Mouse (Mus musculus) heart, adult 2 months (tissue): ENCODE measurements at regions not wholly inside any gene's neighbourhood (a gene's known extent, or its start where the extent isn't known, plus 50 kb on each side); places are given as distances from the start of the nearest gene placed in this dataset.
A peak's percentile ranks its signal among the peaks of the same experiment; 100 is the strongest.

Experiments used
- CTCF ChIP-seq: fragments of 200-600 bp; IDR thresholded peaks from 2 replicates; pipeline ENCODE4 v1.8.1; 2022; ENCODE audit warnings: antibody characterized with exemption, mild to moderate bottlenecking, moderate library complexity
- EP300 ChIP-seq: fragments of 200-500 bp; IDR thresholded peaks from 2 replicates; pipeline ENCODE4 v1.6.1; 2011; ENCODE audit warnings: low read depth, low read length, control low read depth; ENCODE audit not compliant: insufficient read depth
- POLR2A ChIP-seq: fragments of 200-500 bp; IDR thresholded peaks from 2 replicates; pipeline ENCODE4 v1.6.1; 2011; ENCODE audit warnings: mild to moderate bottlenecking, low read depth, low read length, control low read depth; ENCODE audit not compliant: insufficient read depth

GRCm38 (mm10) chr17:79143031-79143430 lies 91.3 kb downstream of the Qpct start:
- TF ChIP-seq CTCF (peak; percentile 72), EP300 (no peak), POLR2A (no peak)
